Mouse (Mus musculus): ENCODE data around the gene Hoxb6.

DNA sequence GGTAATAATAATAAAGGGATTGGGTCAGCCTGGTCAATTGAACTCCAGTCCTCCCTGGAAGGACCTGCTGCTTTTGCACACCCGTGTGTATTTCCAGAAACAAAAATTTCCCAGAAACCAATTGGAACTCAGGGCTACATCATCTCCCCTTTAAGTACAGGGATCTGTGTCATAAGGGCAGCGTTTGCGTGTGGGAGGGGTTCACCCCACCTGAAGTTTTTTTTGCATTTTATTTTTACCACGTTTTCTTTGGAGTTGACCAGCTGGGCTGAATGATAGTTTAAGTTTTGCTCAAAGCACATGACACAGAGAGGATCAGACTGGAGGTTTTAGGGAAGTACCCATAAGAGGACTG is 50.3 kb downstream of the Hoxb6 start:
- TF ChIP-seq CTCF (IDR thresholded peaks at IDR 0.05; ENCODE audit: borderline replicate concordance, control insufficient read depth, extremely low read depth, insufficient read depth, low read length, poor library complexity) (no peak), POLR2A (IDR thresholded peaks at IDR 0.05; ENCODE audit: control insufficient read depth, extremely low read depth, insufficient read depth, low read length, poor library complexity) (no peak)
